Mouse (Mus musculus) right cerebral cortex, adult 2 months (tissue): ENCODE data around the gene Epb41l4b.

Experiments
- DNase-seq, 2 experiments: peaks; one replicate each; pipeline ENCODE4 v3.0.0; 2021 to 2022; ENCODE audit warnings: low spot score in 2 of 2

The Epb41l4b gene

GRCm38 (mm10) chr4:57153068-57153835 is 10.0 kb upstream of the Epb41l4b start:
- DNase-seq: no peak

GRCm38 (mm10) chr4:57148182-57148581 is 4.9 kb upstream of the Epb41l4b start:
- DNase-seq: no peak

DNA sequence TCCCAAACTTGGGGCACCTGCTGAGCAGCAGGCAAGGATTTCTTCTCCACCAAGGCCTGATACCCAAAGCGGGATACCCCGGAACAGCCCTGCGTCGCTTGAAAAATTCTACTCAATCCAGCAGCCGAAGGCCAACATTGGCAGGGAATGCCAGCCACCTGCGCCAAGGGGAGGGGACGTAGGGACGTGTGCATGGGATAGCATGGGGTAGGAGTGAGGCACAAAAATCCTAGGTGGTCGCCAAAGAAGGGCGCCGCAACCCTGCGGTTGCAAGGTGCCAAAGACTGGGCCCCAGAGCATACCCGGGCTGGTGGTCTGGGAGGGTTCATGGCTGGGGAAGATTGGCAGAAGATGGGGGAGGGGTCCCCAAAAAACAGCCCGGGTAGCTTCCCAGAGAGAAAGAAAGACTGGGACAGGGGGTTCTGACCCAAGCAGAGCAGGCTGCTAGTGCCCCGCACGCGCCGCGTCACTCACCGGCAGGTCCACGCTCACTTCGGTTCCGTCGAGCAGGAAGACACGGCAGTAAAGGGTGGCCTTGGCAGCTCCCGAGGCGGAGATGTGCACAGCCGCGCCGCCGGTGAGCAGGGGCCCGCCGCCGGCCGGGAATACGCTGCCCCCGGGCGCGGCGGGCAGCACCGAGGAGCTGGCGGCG is 737 bp downstream of the Epb41l4b start:
- no peak for DNase-seq

DNA sequence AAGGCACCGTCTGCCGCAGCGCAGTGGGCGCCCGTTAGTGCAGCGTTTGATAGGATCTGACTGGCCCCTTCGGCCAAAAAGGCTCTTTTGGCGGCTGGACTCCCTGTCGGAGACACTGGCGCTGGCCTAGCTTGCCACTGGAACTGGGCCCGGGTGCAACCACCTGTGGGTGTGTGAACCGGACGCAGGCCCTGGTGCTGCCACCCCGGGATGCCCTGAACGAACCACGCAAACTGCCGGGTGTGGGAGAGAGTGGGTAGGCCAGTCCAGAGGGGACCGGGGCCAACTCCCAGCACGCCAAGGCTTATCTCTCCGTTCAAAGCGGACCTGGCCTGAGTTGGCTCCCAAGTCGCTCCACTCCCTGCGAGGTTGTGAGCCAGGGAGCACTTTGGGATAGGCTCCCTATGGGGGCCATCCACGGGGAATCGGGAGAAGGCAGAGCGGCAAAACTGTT is 1.3 kb downstream of the Epb41l4b start:
- DNase-seq: peak in 1 of 2 experiments; percentile 30

GRCm38 (mm10) chr4:57140992-57141717 is 2.1 kb downstream of the Epb41l4b start:
- DNase-seq: peak; percentile 37 to 44

GRCm38 (mm10) chr4:57140200-57140799 is 2.9 kb downstream of the Epb41l4b start:
- DNase-seq: no peak

DNA sequence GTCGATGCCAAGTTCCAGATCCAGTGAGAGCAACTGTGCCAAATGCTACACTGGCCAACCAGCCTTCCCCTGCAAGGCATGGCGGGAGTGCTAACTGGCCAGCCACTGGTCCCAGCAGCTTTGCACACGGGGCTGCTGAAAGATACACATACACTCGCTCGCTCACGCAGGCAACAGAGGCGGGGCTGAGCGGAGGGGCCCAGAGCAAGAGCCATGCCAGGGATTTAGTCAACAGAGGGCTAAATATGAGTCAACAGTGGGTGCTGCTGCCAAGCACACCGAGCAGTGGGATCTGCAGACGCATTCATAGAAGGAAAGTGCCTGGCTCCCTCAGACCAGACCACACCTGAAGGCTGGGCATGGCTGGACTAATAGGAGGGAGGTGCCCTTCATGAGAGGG is 3.8 kb downstream of the Epb41l4b start:
- peak in 1 of 2 experiments; percentile 46 for DNase-seq

GRCm38 (mm10) chr4:57138093-57138440 is 5.2 kb downstream of the Epb41l4b start:
- no peak for DNase-seq

DNA sequence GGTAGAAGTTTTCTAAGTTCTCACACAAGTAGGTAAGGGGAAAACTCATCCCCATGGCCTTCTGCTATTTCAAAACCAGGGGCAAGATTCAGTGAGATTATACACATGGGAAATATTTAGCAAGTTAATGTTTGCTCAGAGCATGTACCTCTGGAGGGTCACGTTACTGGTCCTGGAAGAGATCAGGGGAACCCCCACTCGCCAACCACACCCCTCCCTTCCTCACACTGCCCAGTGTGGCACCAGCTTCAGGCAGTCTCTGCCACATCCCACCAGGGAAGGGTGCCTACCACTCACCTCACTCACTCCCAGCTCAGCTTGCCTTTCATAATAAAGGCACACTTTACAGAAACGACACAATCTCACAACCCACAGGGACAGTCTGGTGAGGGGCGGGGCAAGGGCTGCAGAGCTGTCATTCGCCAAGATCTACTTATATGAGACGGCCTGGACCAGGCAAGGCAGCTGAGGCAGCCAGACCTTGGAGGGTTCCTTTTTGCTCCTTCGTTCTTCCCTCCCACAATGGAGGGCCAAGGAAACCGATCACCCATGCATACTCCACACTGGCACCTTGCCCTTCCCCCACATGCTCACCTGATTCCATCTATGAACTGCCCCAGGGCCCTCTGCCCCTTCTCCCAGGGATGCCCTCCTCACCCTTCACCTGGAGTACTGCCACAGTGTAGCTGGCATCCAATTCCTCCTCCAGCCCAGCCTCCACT is 5.7 kb downstream of the Epb41l4b start:
- no peak for DNase-seq

- no peak for DNase-seq
Measured at GRCm38 (mm10) chr4:57135431-57135830, 7.8 kb downstream of the Epb41l4b start.

DNA sequence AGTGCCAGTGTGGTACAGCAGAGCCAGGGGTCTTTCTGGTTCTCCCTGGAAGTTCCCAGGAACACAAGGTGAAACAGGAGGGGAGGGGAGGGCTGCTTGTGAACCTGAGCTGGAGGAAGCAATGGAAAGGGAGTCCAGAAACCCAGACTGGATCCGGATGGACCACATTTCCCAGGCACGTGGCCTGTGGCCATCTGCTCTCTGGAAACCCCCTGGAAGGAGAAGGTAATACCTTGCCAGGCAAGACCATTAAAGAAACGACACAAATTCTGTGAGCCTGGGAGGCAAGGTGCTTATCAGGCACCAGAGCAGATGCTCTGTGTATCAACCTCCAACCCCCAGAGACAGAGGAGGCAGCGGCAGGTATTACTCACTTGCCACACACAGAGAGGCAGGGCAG is 8.7 kb downstream of the Epb41l4b start:
- no peak for DNase-seq

GRCm38 (mm10) chr4:57131839-57132238 is 11.4 kb downstream of the Epb41l4b start:
- DNase-seq: peak; percentile 41 to 48

DNA sequence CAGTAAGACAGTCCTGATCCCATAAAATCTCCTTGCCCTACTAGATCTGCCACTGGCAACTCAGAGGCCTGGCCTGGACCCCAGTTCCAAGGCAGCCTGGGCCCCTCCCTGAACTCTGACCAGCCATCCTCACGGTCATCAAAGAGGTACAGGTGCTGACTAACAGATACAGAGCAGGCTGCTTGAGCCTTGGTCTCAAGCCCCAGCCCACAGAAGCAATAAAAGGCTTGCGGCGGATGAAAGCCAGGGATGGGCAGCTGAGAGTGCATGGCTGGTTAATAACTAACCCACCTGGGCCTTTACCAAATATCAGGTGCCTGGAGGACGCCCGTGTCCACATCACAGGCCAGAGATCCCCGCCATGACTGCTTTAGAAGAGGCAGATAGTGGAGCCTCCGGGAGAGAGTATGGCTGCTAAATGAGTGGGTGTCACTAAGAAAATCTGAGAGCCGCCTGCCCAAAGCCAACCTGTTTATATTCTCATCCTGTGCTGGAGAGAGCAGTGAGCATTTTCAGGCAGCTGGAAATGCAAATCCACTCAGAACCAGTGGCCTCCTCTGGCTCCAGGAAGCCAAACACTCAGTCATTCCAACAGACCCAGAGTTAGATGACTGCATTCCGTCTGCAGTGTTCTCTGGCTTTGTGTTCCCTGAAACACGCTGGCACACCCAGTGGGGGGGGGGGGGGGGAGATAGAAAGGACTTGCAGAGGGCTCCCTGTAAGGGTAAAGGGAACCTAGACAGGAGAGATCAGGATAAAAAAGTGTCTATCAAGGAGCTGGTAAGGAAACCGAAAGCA is 13.3 kb downstream of the Epb41l4b start:
- DNase-seq: peak in 1 of 2 experiments; percentile 40

- DNase-seq: no peak
Measured at GRCm38 (mm10) chr4:57123003-57123402, 20.2 kb downstream of the Epb41l4b start.

DNA sequence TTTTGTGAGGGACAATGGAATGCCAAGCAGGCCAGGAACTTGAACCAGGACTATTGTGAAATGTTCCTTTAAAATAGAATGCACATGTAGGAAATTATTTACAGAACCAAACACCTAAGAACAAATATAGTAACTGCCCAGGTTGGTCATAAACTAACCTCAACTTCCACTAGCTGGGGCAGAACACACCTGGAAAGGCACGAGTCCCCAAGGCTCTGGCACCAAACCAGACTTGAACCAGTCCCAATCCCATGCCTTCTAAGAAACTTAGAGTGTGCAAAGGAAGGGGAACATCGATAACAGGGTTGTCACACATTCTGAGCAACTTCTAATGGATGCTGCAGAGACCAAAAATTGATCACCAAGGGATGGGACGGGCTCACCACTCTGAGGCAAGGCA is 21.1 kb downstream of the Epb41l4b start:
- no peak for DNase-seq

- no peak for DNase-seq
Measured at GRCm38 (mm10) chr4:57120563-57120962, 22.7 kb downstream of the Epb41l4b start.

DNA sequence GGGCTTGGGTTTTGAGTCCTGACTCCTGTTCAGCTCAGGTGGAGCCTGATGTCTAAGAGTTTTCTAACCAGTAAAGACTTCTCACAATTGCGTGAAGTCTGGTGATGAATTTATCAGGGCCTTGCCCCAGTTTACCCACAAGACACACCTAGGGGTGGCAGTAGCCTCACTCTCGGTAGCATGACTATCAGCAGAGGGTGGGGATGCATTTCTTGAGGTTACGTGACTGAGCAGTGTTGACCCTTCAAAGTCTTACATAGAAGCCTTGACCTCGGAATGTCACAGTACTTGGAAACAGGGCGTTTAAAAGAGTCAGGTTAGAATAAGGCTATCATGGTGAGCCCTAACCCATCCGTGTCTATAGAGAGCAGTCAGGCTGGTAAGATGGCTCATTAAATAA is 23.3 kb downstream of the Epb41l4b start:
- DNase-seq: no peak

DNA sequence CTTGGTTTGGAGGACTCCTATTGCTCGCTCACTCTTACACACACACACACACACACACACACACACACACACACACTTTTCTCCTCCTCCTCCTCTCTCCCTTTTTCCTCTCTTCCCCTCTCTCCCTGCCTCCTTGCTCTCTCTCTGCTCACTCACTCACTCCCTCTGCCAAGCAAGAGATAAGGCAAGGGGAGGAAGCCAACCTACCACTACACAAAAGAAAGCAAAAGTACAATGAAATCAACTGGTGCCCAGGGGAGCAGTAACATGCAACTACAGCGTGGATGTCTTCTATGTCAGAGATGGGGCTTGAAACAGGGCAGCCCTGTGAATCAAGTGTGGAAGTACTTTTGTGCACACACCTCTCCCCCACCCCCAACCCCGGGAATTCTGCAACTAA is 24.4 kb downstream of the Epb41l4b start:
- no peak for DNase-seq

DNA sequence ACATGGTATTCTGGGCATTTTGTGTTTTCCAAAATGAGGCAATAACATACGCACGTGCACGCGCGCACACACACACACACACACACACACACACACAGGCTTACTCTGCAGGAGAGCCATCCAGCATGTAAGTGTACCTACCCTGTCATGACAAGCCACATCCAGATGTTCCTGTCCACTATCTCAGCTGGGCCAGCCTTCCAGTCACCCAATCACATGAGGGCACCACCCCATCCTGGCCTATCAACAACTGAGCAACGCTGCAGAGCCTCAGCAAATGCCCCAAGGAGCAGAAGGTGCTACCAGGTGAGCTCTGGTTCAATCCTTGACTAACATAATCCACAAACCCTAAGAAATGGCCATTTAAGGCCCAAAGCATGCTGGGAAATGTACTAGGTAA is 27.0 kb downstream of the Epb41l4b start:
- DNase-seq: no peak
